Mouse (Mus musculus) large intestine, adult 2 months (tissue): ENCODE data around the gene Man1a. TPM values are rescaled to one million over a fixed set of nuclear protein-coding genes. Genes with fewer than 3 reads are reported as not detected.

ENCODE experiments used
- DNase-seq: peaks from one replicate; pipeline ENCODE4 v3.0.0-alpha.2; 2012; ENCODE audit warnings: low read depth, low spot score
- WGBS: fragments of 180-500 bp; shearing (Covaris S2); methylation state at CpG from one replicate; pipeline ENCODE4 v1.1.7; 2018; 5-methylcytosine and 5-hydroxymethylcytosine counted together
- polyA plus RNA-seq: library from polyadenylated mRNA; depleted of rRNA; stranded (reverse); fragments of >200 nt; gene quantifications from 2 replicates; pipeline ENCODE4 v1.2.3, GENCODE M21; 2012

The Man1a gene
- polyA plus RNA-seq, 1 experiment = 20.1 TPM

- 41% methylated on average over 8 of the region's 8 CpGs for WGBS
- no peak for DNase-seq
These were observed 12.7 kb downstream of the Man1a start for GRCm38 (mm10) chr10:54063551-54064260.

GRCm38 (mm10) chr10:54062835-54063234 lies 13.6 kb downstream of the Man1a start:
- no peak for DNase-seq
- 93% methylated on average over 11 of the region's 11 CpGs for WGBS

GRCm38 (mm10) chr10:54061159-54061558 lies 15.2 kb downstream of the Man1a start:
- no peak for DNase-seq
- 95% methylated on average over 4 of the region's 4 CpGs for WGBS

GRCm38 (mm10) chr10:54060587-54060986 lies 15.8 kb downstream of the Man1a start:
- WGBS = 78% methylated on average over 7 of the region's 7 CpGs
- DNase-seq = no peak

- 56% methylated on average over 6 of the region's 6 CpGs for WGBS
- no peak for DNase-seq
These were observed 16.6 kb downstream of the Man1a start for GRCm38 (mm10) chr10:54059679-54060249.

- no peak for DNase-seq
- WGBS = 32% methylated on average over 3 of the region's 3 CpGs
These were observed 17.3 kb downstream of the Man1a start for GRCm38 (mm10) chr10:54059092-54059496.

GRCm38 (mm10) chr10:54058657-54059056 lies 17.8 kb downstream of the Man1a start:
- 79% methylated on average over 3 of the region's 3 CpGs for WGBS
- DNase-seq = no peak

GRCm38 (mm10) chr10:54054188-54054587 lies 22.2 kb downstream of the Man1a start:
- WGBS = 91% methylated on average over 4 of the region's 4 CpGs
- no peak for DNase-seq

- 83% methylated on average over 4 of the region's 4 CpGs for WGBS
These were observed 28.5 kb downstream of the Man1a start for GRCm38 (mm10) chr10:54047885-54048284.

GRCm38 (mm10) chr10:54043358-54043757 lies 33.1 kb downstream of the Man1a start:
- 90% methylated on average over 3 of the region's 3 CpGs for WGBS
- DNase-seq = no peak

More at GRCm38 (mm10) chr10:54047885-54048284, 28.5 kb downstream of the Man1a start:
- DNase-seq = no peak

- 78% methylated on average over 7 of the region's 7 CpGs for WGBS
- no peak for DNase-seq
These were observed 34.1 kb downstream of the Man1a start for GRCm38 (mm10) chr10:54042212-54042840.

- peak; percentile 21 for DNase-seq
- 38% methylated on average over 11 of the region's 11 CpGs for WGBS
These were observed 35.9 kb downstream of the Man1a start for GRCm38 (mm10) chr10:54040261-54041165.

GRCm38 (mm10) chr10:54039754-54040153 lies 36.7 kb downstream of the Man1a start:
- 85% methylated on average over 4 of the region's 4 CpGs for WGBS
- DNase-seq = no peak

GRCm38 (mm10) chr10:54038734-54039133 lies 37.7 kb downstream of the Man1a start:
- 82% methylated on average over 10 of the region's 10 CpGs for WGBS
- no peak for DNase-seq

- 71% methylated on average over 5 of the region's 5 CpGs for WGBS
- DNase-seq = no peak
These were observed 38.2 kb downstream of the Man1a start for GRCm38 (mm10) chr10:54038180-54038579.

GRCm38 (mm10) chr10:54037348-54038010 lies 38.9 kb downstream of the Man1a start:
- WGBS = 73% methylated on average over 10 of the region's 10 CpGs
- no peak for DNase-seq

- DNase-seq = no peak
- WGBS = 88% methylated on average over 1 of the region's 1 CpGs
These were observed 40.8 kb downstream of the Man1a start for GRCm38 (mm10) chr10:54035586-54035985.

- DNase-seq = no peak
- WGBS = 81% methylated on average over 2 of the region's 2 CpGs
These were observed 41.6 kb downstream of the Man1a start for GRCm38 (mm10) chr10:54034779-54035178.

GRCm38 (mm10) chr10:54032316-54033092 lies 43.9 kb downstream of the Man1a start:
- WGBS = 85% methylated on average over 9 of the region's 9 CpGs
- DNase-seq = no peak
